Mouse (Mus musculus): ENCODE data around the gene Ccdc146. TPM values are rescaled to one million over a fixed set of nuclear protein-coding genes. Genes with fewer than 3 reads are reported as not detected.

Ccdc146 gene
- polyA plus RNA-seq, 1 experiment from 2014 or later: 0.06 TPM

- Histone ChIP-seq H3K36me3 (replicated peaks; ENCODE audit: insufficient read depth, low read length) (no peaks in the 10 kb centered on the region), H3K9me3 (ENCODE audit: low read length) (no peaks in the 10 kb centered on the region), H3K4me2 (ENCODE audit: low read depth, low read length) (no peak overlapping the region), H3K9ac (replicated peaks) (no peak overlapping the region), H3K27me3 (ENCODE audit: insufficient read depth, low read length) (no peaks in the 10 kb centered on the region), H3K4me1 (ENCODE audit: insufficient read depth) (no peaks in the 10 kb centered on the region), H3K27ac (ENCODE audit: low read depth) (no peak overlapping the region), H3K4me3 (ENCODE audit: low read depth, low read length) (no peak overlapping the region)
- TF ChIP-seq CTCF (IDR thresholded peaks at IDR 0.05; ENCODE audit: low read depth) (no peak), EP300 (IDR thresholded peaks at IDR 0.05; ENCODE audit: low read depth) (no peak)
- no peak for DNase-seq
- 83% methylated on average over 9 of the region's 9 CpGs for WGBS (ENCODE audit: insufficient replicate concordance)
- no peak for ATAC-seq
These were observed 14.0 kb upstream of the Ccdc146 start for GRCm38 (mm10) chr5:21438428-21438827.

DNA sequence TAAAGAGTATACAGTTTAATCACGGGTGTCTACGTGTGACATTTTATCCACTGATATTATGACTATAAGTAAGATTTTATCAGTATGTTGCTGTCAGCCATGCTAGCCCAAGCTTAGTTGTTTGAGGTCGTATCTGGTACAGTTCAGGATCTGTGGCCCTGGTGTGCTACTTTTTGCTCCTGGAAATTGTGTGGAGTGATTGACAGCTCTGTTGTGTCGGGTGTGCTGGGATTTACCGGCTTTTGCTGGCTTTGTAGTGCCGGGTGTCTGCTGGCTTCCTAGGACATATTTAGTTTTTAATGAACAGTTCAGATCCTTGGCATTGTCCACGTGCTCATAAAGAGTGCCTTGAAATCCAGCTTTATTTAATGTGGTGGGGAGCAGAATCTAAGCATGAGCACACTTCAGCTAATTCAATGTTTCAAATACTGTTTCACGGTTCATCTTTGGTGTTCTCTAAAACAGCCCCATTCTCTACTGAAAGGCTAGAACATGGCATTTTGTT, 12.0 kb upstream of the Ccdc146 start:
- no peaks in the 10 kb centered on the region for H3K9me3 ChIP-seq (ENCODE audit: low read length)

DNA sequence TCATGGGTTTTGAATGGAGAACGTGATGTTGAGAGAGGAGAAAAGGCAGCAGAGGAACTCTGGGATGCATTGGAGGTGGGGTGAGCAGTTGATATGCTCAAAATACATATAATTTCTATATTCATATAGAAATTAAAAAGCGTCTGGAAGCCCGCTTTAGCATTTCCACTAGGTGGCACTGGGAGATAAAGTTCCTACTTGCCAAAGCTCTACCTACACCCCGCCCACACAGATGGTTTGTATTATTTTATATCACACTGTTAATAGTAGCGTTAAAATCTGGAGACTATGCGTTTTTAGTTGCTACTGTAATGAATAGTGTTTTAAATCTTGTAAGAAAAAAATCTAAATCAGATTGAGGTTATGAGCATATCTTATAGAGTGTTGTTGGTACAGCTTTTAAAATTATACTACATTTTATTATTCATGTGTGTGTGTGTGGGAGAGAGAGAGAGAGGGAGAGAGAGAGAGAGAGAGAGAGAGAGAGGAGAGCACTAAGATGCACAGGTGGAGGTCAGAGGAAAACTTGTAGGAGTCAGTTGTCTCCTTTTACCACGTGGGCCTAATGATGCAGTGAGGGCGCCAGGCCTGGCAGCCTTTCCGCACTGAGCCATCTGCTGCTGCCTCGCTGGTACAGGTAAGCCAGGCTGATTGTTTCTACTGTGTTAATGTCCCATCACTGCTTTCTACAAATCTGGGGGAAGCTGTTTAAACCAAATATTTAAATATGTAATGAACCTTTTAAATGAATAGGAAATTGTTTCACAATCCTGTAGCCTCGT, 9.9 kb upstream of the Ccdc146 start:
- ATAC-seq (no peak), DNase-seq (no peak)
- no peak overlapping the region for H3K27ac ChIP-seq (ENCODE audit: low read depth)
- H3K4me2 ChIP-seq (ENCODE audit: low read depth, low read length): no peak overlapping the region
- no peak overlapping the region for H3K9ac ChIP-seq (replicated peaks)
- no peaks in the 10 kb centered on the region for H3K4me1 ChIP-seq (ENCODE audit: insufficient read depth)
- 81% methylated on average over 11 of the region's 11 CpGs for WGBS (ENCODE audit: insufficient replicate concordance)
- no peaks in the 10 kb centered on the region for H3K27me3 ChIP-seq (ENCODE audit: insufficient read depth, low read length)
- H3K9me3 ChIP-seq (ENCODE audit: low read length): no peaks in the 10 kb centered on the region
- TF ChIP-seq CTCF (IDR thresholded peaks at IDR 0.05; ENCODE audit: low read depth) (peak; percentile 51), EP300 (IDR thresholded peaks at IDR 0.05; ENCODE audit: low read depth) (no peak)
- peaks cover 3% of the 10 kb centered on the region; the same call in 1 of the 2 replicates for H3K36me3 ChIP-seq (replicated peaks; ENCODE audit: insufficient read depth, low read length)
- no peak overlapping the region for H3K4me3 ChIP-seq (ENCODE audit: low read depth, low read length)

More for the DNA sequence above, 12.0 kb upstream of the Ccdc146 start:
- H3K36me3 ChIP-seq (replicated peaks; ENCODE audit: insufficient read depth, low read length): peaks cover 3% of the 10 kb centered on the region; the same call in 1 of the 2 replicates
- H3K4me3 ChIP-seq (ENCODE audit: low read depth, low read length): no peak overlapping the region
- no peaks in the 10 kb centered on the region for H3K27me3 ChIP-seq (ENCODE audit: insufficient read depth, low read length)
- no peak for ATAC-seq
- H3K9ac ChIP-seq (replicated peaks): no peak overlapping the region
- no peak for DNase-seq
- no peak overlapping the region for H3K4me2 ChIP-seq (ENCODE audit: low read depth, low read length)
- 80% methylated on average over 8 of the region's 8 CpGs for WGBS (ENCODE audit: insufficient replicate concordance)
- no peak overlapping the region for H3K27ac ChIP-seq (ENCODE audit: low read depth)
- TF ChIP-seq EP300 (IDR thresholded peaks at IDR 0.05; ENCODE audit: low read depth): no peak
- no peak for TF ChIP-seq CTCF (IDR thresholded peaks at IDR 0.05; ENCODE audit: low read depth)
- no peaks in the 10 kb centered on the region for H3K4me1 ChIP-seq (ENCODE audit: insufficient read depth)

- no peak overlapping the region for H3K4me3 ChIP-seq (ENCODE audit: low read depth, low read length)
- TF ChIP-seq EP300 (IDR thresholded peaks at IDR 0.05; ENCODE audit: low read depth) (no peak), CTCF (IDR thresholded peaks at IDR 0.05; ENCODE audit: low read depth) (no peak)
- no peaks in the 10 kb centered on the region for H3K27me3 ChIP-seq (ENCODE audit: insufficient read depth, low read length)
- WGBS (ENCODE audit: insufficient replicate concordance): 93% methylated on average over 6 of the region's 6 CpGs
- no peaks in the 10 kb centered on the region for H3K36me3 ChIP-seq (replicated peaks; ENCODE audit: insufficient read depth, low read length)
- no peak overlapping the region for H3K27ac ChIP-seq (ENCODE audit: low read depth)
- peaks cover 23% of the 10 kb centered on the region for H3K4me1 ChIP-seq (ENCODE audit: insufficient read depth)
- no peak for DNase-seq
- no peak for ATAC-seq
- no peaks in the 10 kb centered on the region for H3K9me3 ChIP-seq (ENCODE audit: low read length)
- no peak overlapping the region for H3K9ac ChIP-seq (replicated peaks)
- peak overlapping the region; percentile 98 for H3K4me2 ChIP-seq (ENCODE audit: low read depth, low read length)
These were observed 2.2 kb upstream of the Ccdc146 start for GRCm38 (mm10) chr5:21426666-21427065.

- no peaks in the 10 kb centered on the region for H3K9me3 ChIP-seq (ENCODE audit: low read length)
- DNase-seq: no peak
- no peaks in the 10 kb centered on the region for H3K27me3 ChIP-seq (ENCODE audit: insufficient read depth, low read length)
- no peak overlapping the region for H3K9ac ChIP-seq (replicated peaks)
- H3K4me1 ChIP-seq (ENCODE audit: insufficient read depth): peaks cover 9% of the 10 kb centered on the region
- no peak overlapping the region for H3K4me2 ChIP-seq (ENCODE audit: low read depth, low read length)
- H3K27ac ChIP-seq (ENCODE audit: low read depth): no peak overlapping the region
- H3K36me3 ChIP-seq (replicated peaks; ENCODE audit: insufficient read depth, low read length): no peaks in the 10 kb centered on the region
- TF ChIP-seq CTCF (IDR thresholded peaks at IDR 0.05; ENCODE audit: low read depth) (peak; percentile 63), EP300 (IDR thresholded peaks at IDR 0.05; ENCODE audit: low read depth) (no peak)
- ATAC-seq: no peak
- WGBS (ENCODE audit: insufficient replicate concordance): 13% methylated on average over 1 of the region's 1 CpGs
- no peak overlapping the region for H3K4me3 ChIP-seq (ENCODE audit: low read depth, low read length)
These were observed 3.9 kb downstream of the Ccdc146 start for GRCm38 (mm10) chr5:21420609-21421008.

- H3K27me3 ChIP-seq (ENCODE audit: insufficient read depth, low read length): no peaks in the 10 kb centered on the region
- TF ChIP-seq CTCF (IDR thresholded peaks at IDR 0.05; ENCODE audit: low read depth) (no peak), EP300 (IDR thresholded peaks at IDR 0.05; ENCODE audit: low read depth) (no peak)
- H3K27ac ChIP-seq (ENCODE audit: low read depth): no peak overlapping the region
- H3K9ac ChIP-seq (replicated peaks): no peak overlapping the region
- DNase-seq (no peak), ATAC-seq (no peak)
- H3K4me1 ChIP-seq (ENCODE audit: insufficient read depth): peaks cover 6% of the 10 kb centered on the region
- 54% methylated on average over 4 of the region's 4 CpGs for WGBS (ENCODE audit: insufficient replicate concordance)
- H3K4me2 ChIP-seq (ENCODE audit: low read depth, low read length): no peak overlapping the region
- no peaks in the 10 kb centered on the region for H3K36me3 ChIP-seq (replicated peaks; ENCODE audit: insufficient read depth, low read length)
- H3K9me3 ChIP-seq (ENCODE audit: low read length): no peaks in the 10 kb centered on the region
- H3K4me3 ChIP-seq (ENCODE audit: low read depth, low read length): no peak overlapping the region
These were observed 5.9 kb downstream of the Ccdc146 start for GRCm38 (mm10) chr5:21418613-21419012.

All from liver, postnatal 0 days (tissue).